Mouse (Mus musculus): ENCODE results near the gene Gtf2ird2. TPM values are rescaled to one million over a fixed set of nuclear protein-coding genes. Genes with fewer than 3 reads are reported as not detected.

Gene Gtf2ird2
- total and polyA plus RNA-seq, 3 experiments: 3.6 to 4.6 TPM; not detected in 1

- TF ChIP-seq ETS1 (IDR thresholded peaks at IDR 0.05; ENCODE audit: low read depth, low read length) (no peak), RCOR1 (IDR thresholded peaks at IDR 0.05; ENCODE audit: low read depth, low read length) (peak; percentile 56; the same call in 1 of the 2 replicates), EP300 (IDR thresholded peaks at IDR 0.05; ENCODE audit: low read depth in 1 of 2, low read length in 2 of 2) (no peak), GATA1 (IDR thresholded peaks at IDR 0.05; ENCODE audit: low read depth, low read length) (no peak; the same call in 1 of the 2 replicates), TBP (IDR thresholded peaks at IDR 0.05; ENCODE audit: low read depth, low read length) (no peak), NELFE (IDR thresholded peaks at IDR 0.05; ENCODE audit: low read depth, low read length) (no peak), KAT2A (conservative IDR thresholded peaks at IDR 0.05; ENCODE audit: low read depth, low read length) (no peak), MYC (IDR thresholded peaks at IDR 0.05; ENCODE audit: low read depth, low read length) (peak; percentile 87)
Measured at GRCm38 (mm10) chr5:134179871-134180270, 3.9 kb upstream of the Gtf2ird2 start (continued).

DNA sequence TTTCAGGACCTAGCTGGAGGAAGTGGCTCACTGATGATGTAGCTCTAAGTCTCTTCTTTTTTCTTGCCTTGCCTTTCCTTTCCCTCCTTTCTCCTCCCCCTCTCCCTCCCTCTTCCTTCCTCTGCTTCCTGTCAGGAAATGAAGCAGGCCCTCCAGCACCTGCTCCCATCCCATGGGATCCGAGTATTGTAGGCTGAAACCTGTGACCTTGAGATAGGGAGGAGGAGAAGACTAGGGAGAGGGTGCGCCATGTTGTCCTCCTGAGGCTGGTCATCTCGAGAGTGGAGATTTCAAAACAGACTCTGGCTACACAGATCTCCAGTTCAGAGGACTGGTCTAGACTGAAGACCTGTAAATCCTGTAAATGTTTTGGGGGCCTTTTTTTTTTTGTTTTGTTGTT lies 1.6 kb upstream of the Gtf2ird2 start:
- Histone ChIP-seq H3K79me2 (ENCODE audit: control insufficient read depth, insufficient read depth, low read length, poor library complexity) (peaks cover 9% of the 10 kb centered on the region), H3K9me3 (replicated peaks; ENCODE audit: insufficient read depth, low read length) (no peaks in the 10 kb centered on the region), H3K9ac (ENCODE audit: control insufficient read depth, low read depth, low read length, poor library complexity, severe bottlenecking) (no peak overlapping the region), H3K36me3 (ENCODE audit: control insufficient read depth in 1 of 2, insufficient read depth in 2 of 2, low read length in 2 of 2) (peaks cover 0 to 12% of the 10 kb centered on the region in 2 experiments; a peak in 2 of 4 replicates), H3K27ac (ENCODE audit: control insufficient read depth, low read depth, low read length) (no peak overlapping the region), H3K4me3 (ENCODE audit: control insufficient read depth in 1 of 2, insufficient read depth in 1 of 2, low read depth in 2 of 2, low read length in 2 of 2) (no peak overlapping the region), H3K27me3 (ENCODE audit: control insufficient read depth in 1 of 2, insufficient read depth in 2 of 2, low read length in 2 of 2) (no peaks in the 10 kb centered on the region), H3K4me1 (ENCODE audit: control insufficient read depth in 1 of 2, insufficient read depth in 2 of 2, low read length in 2 of 2) (peaks cover 2 to 15% of the 10 kb centered on the region in 2 experiments; a peak in 2 of 4 replicates)
- TF ChIP-seq SIN3A (IDR thresholded peaks at IDR 0.05; ENCODE audit: low read length): no peak
- no peak for TF ChIP-seq SMC3 (IDR thresholded peaks at IDR 0.05; ENCODE audit: low read depth, low read length)
- no peak for TF ChIP-seq ZKSCAN1 (IDR thresholded peaks at IDR 0.05; ENCODE audit: low read depth, low read length)
- no peak for TF ChIP-seq MAZ (IDR thresholded peaks at IDR 0.05; ENCODE audit: low read depth, low read length)
- no peak for TF ChIP-seq CTCF (IDR thresholded peaks at IDR 0.05 in 2 of 3, conservative IDR thresholded peaks at IDR 0.05 in 1 of 3; ENCODE audit: control insufficient read depth in 1 of 3, insufficient read depth in 1 of 3, low read depth in 2 of 3, low read length in 3 of 3, poor library complexity in 1 of 3, severe bottlenecking in 1 of 3)
- TF ChIP-seq NRF1 (IDR thresholded peaks at IDR 0.05; ENCODE audit: insufficient read depth, low read depth, low read length, poor library complexity, severe bottlenecking): no peak
- no peak for TF ChIP-seq BHLHE40 (IDR thresholded peaks at IDR 0.05; ENCODE audit: borderline replicate concordance, low read depth, low read length)
- no peak for TF ChIP-seq USF1 (IDR thresholded peaks at IDR 0.05; ENCODE audit: low read depth, low read length)
- TF ChIP-seq UBTF (IDR thresholded peaks at IDR 0.05; ENCODE audit: borderline replicate concordance, insufficient read depth, low read depth, low read length): no peak
- no peak for TF ChIP-seq TCF12 (IDR thresholded peaks at IDR 0.05; ENCODE audit: low read depth, low read length)
- TF ChIP-seq TBP (IDR thresholded peaks at IDR 0.05; ENCODE audit: low read depth, low read length): no peak
- no peak for TF ChIP-seq MXI1 (IDR thresholded peaks at IDR 0.05; ENCODE audit: low read depth, low read length)
- TF ChIP-seq ELF1 (IDR thresholded peaks at IDR 0.05; ENCODE audit: low read depth, low read length): no peak
- no peak for DNase-seq (ENCODE audit: low read depth, low spot score)

Data from MEL (cell line).